ENCODE assay signal across 17 mouse cellular contexts in the genomic region with DNA sequence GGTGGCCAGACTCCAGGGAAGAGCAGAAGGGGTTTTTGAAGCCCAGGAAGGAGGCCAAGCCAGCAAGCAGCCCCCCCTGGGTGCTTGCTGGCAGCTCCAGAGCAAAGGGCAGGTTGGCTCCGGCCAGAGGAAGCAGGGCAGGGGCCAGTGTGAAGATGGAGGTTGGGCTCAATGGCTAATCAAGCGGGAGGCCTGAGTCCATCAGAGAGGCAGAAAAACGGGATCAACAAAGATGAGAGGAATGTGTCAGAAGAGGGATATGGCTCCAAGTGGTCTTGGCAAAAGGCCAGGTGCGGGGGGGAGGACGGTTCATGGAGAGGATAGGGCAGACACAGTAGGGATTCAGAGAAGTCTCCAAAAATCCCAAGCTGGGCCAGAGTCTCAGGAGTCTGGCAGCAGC. TPM values are rescaled to one million over a fixed set of nuclear protein-coding genes. Genes with fewer than 3 reads are reported as not detected.
DNase-seq lines count a peak whose midpoint lies in the region; ATAC-seq and TF ChIP-seq lines count a peak whose summit lies in the region.
"Had no signal": no experiment of that assay in that cellular context is flagged by ENCODE, and none has a peak within 500 bp of the region (broad histone marks: within the 10 kb centered on the region; RNA-seq: fewer than 3 reads in every experiment).

No protein-coding gene starts in this region.

- H3K27ac ChIP-seq in forebrain, embryonic 10.5 days: peak overlapping the region; percentile 30; the same call in 1 of the 2 replicates
- no peak overlapping the region for H3K27ac ChIP-seq in forebrain, embryonic 15.5 days (replicated peaks)
- no peak overlapping the region for H3K27ac ChIP-seq in liver, embryonic 13.5 days
- H3K27ac ChIP-seq in liver, postnatal 0 days (ENCODE audit: low read depth): no peak overlapping the region
- peak overlapping the region; percentile 35; the same call in 1 of the 2 replicates for H3K27ac ChIP-seq in embryonic facial prominence, embryonic 10.5 days (replicated peaks)
- peak overlapping the region; percentile 38; the same call in 1 of the 2 replicates for H3K27ac ChIP-seq in limb, embryonic 15.5 days
- H3K27ac ChIP-seq in hindbrain, embryonic 13.5 days: no peak overlapping the region
- H3K27ac ChIP-seq: embryonic facial prominence, embryonic 12.5 days; forebrain, embryonic 13.5 days; hindbrain, embryonic 15.5 days; midbrain, embryonic 15.5 days; neural tube, embryonic 13.5 days had no signal

- no peak overlapping the region for H3K9ac ChIP-seq in forebrain, embryonic 15.5 days (replicated peaks)
- peak overlapping the region; percentile 15; the same call in 1 of the 2 replicates for H3K9ac ChIP-seq in liver, embryonic 13.5 days
- no peak overlapping the region for H3K9ac ChIP-seq in liver, postnatal 0 days (replicated peaks)
- H3K9ac ChIP-seq in limb, embryonic 15.5 days: no peak overlapping the region
- H3K9ac ChIP-seq in hindbrain, embryonic 13.5 days: no peak overlapping the region
- H3K9ac ChIP-seq: embryonic facial prominence, embryonic 12.5 days; forebrain, embryonic 13.5 days; hindbrain, embryonic 15.5 days; midbrain, embryonic 15.5 days; neural tube, embryonic 13.5 days had no signal

- H3K36me3 ChIP-seq in forebrain, embryonic 10.5 days (replicated peaks): no peaks in the 10 kb centered on the region
- no peaks in the 10 kb centered on the region for H3K36me3 ChIP-seq in forebrain, embryonic 15.5 days
- H3K36me3 ChIP-seq in liver, embryonic 13.5 days: no peaks in the 10 kb centered on the region
- no peaks in the 10 kb centered on the region for H3K36me3 ChIP-seq in liver, postnatal 0 days (replicated peaks; ENCODE audit: insufficient read depth, low read length)
- H3K36me3 ChIP-seq in embryonic facial prominence, embryonic 10.5 days (replicated peaks): no peaks in the 10 kb centered on the region
- no peaks in the 10 kb centered on the region for H3K36me3 ChIP-seq in limb, embryonic 15.5 days
- no peaks in the 10 kb centered on the region for H3K36me3 ChIP-seq in hindbrain, embryonic 13.5 days
- H3K36me3 ChIP-seq: embryonic facial prominence, embryonic 12.5 days; hindbrain, embryonic 15.5 days; midbrain, embryonic 15.5 days; neural tube, embryonic 13.5 days had no signal

- peaks cover 9% of the 10 kb centered on the region; the same call in 1 of the 2 replicates for H3K4me1 ChIP-seq in forebrain, embryonic 10.5 days
- no peaks in the 10 kb centered on the region for H3K4me1 ChIP-seq in forebrain, embryonic 15.5 days
- peaks cover 39% of the 10 kb centered on the region for H3K4me1 ChIP-seq in liver, embryonic 13.5 days (replicated peaks)
- peaks cover 33% of the 10 kb centered on the region for H3K4me1 ChIP-seq in liver, postnatal 0 days (ENCODE audit: insufficient read depth)
- peaks cover 41% of the 10 kb centered on the region for H3K4me1 ChIP-seq in embryonic facial prominence, embryonic 10.5 days
- H3K4me1 ChIP-seq in limb, embryonic 15.5 days: peaks cover 28% of the 10 kb centered on the region
- peaks cover 11% of the 10 kb centered on the region for H3K4me1 ChIP-seq in hindbrain, embryonic 13.5 days (replicated peaks)
- H3K4me1 ChIP-seq: forebrain, embryonic 13.5 days; hindbrain, embryonic 15.5 days; midbrain, embryonic 15.5 days had no signal

- WGBS in forebrain, embryonic 10.5 days: 77% methylated on average over 5 of the region's 5 CpGs
- 52% methylated on average over 5 of the region's 5 CpGs for WGBS in forebrain, embryonic 15.5 days
- 51% methylated on average over 5 of the region's 5 CpGs for WGBS in liver, embryonic 13.5 days (ENCODE audit: insufficient replicate concordance)
- 57% methylated on average over 5 of the region's 5 CpGs for WGBS in liver, postnatal 0 days (ENCODE audit: insufficient replicate concordance)
- WGBS in embryonic facial prominence, embryonic 10.5 days: 80% methylated on average over 5 of the region's 5 CpGs
- WGBS in limb, embryonic 15.5 days: 34% methylated on average over 5 of the region's 5 CpGs
- 70% methylated on average over 5 of the region's 5 CpGs for WGBS in hindbrain, embryonic 13.5 days

- no peaks in the 10 kb centered on the region for H3K27me3 ChIP-seq in forebrain, embryonic 10.5 days (ENCODE audit: poor library complexity, severe bottlenecking)
- no peaks in the 10 kb centered on the region for H3K27me3 ChIP-seq in forebrain, embryonic 15.5 days
- H3K27me3 ChIP-seq in liver, embryonic 13.5 days: no peaks in the 10 kb centered on the region
- H3K27me3 ChIP-seq in liver, postnatal 0 days (ENCODE audit: insufficient read depth, low read length): no peaks in the 10 kb centered on the region
- H3K27me3 ChIP-seq in embryonic facial prominence, embryonic 10.5 days (replicated peaks; ENCODE audit: low read depth, poor library complexity, severe bottlenecking): peaks cover 5% of the 10 kb centered on the region
- no peaks in the 10 kb centered on the region for H3K27me3 ChIP-seq in limb, embryonic 15.5 days
- no peaks in the 10 kb centered on the region for H3K27me3 ChIP-seq in hindbrain, embryonic 13.5 days
- H3K27me3 ChIP-seq: embryonic facial prominence, embryonic 12.5 days; forebrain, embryonic 13.5 days; hindbrain, embryonic 15.5 days; midbrain, embryonic 15.5 days; neural tube, embryonic 13.5 days had no signal

- no peak for DNase-seq in forebrain, embryonic 10.5 days (ENCODE audit: extremely low spot score, low spot score)
- DNase-seq in liver, embryonic 13.5 days: no peak
- DNase-seq in liver, postnatal 0 days: no peak
- DNase-seq in embryonic facial prominence, embryonic 10.5 days (ENCODE audit: low spot score): no peak
- DNase-seq: right cerebral cortex, postnatal 14 days; thymus, postnatal 25 days had no signal

- TF ChIP-seq CTCF in liver, postnatal 0 days (IDR thresholded peaks at IDR 0.05; ENCODE audit: low read depth): no peak

- H3K4me3 ChIP-seq in forebrain, embryonic 10.5 days: no peak overlapping the region
- no peak overlapping the region for H3K4me3 ChIP-seq in forebrain, embryonic 15.5 days
- no peak overlapping the region for H3K4me3 ChIP-seq in liver, embryonic 13.5 days (replicated peaks)
- no peak overlapping the region for H3K4me3 ChIP-seq in liver, postnatal 0 days (ENCODE audit: low read depth, low read length)
- H3K4me3 ChIP-seq in embryonic facial prominence, embryonic 10.5 days: no peak overlapping the region
- H3K4me3 ChIP-seq in limb, embryonic 15.5 days: no peak overlapping the region
- no peak overlapping the region for H3K4me3 ChIP-seq in hindbrain, embryonic 13.5 days
- H3K4me3 ChIP-seq: embryonic facial prominence, embryonic 12.5 days; forebrain, embryonic 13.5 days; hindbrain, embryonic 15.5 days; midbrain, embryonic 15.5 days; neural tube, embryonic 13.5 days had no signal

- no peak for TF ChIP-seq EP300 in liver, postnatal 0 days (IDR thresholded peaks at IDR 0.05; ENCODE audit: low read depth)

- no peak overlapping the region for H3K4me2 ChIP-seq in forebrain, embryonic 15.5 days (replicated peaks)
- H3K4me2 ChIP-seq in liver, embryonic 13.5 days: no peak overlapping the region
- H3K4me2 ChIP-seq in liver, postnatal 0 days (ENCODE audit: low read depth, low read length): no peak overlapping the region
- no peak overlapping the region for H3K4me2 ChIP-seq in limb, embryonic 15.5 days
- H3K4me2 ChIP-seq in hindbrain, embryonic 13.5 days: no peak overlapping the region
- H3K4me2 ChIP-seq: embryonic facial prominence, embryonic 12.5 days; forebrain, embryonic 13.5 days; hindbrain, embryonic 15.5 days; midbrain, embryonic 15.5 days; neural tube, embryonic 13.5 days had no signal

- H3K9me3 ChIP-seq in forebrain, embryonic 10.5 days: no peaks in the 10 kb centered on the region
- no peaks in the 10 kb centered on the region for H3K9me3 ChIP-seq in forebrain, embryonic 15.5 days
- H3K9me3 ChIP-seq in liver, embryonic 13.5 days (replicated peaks): no peaks in the 10 kb centered on the region
- H3K9me3 ChIP-seq in liver, postnatal 0 days (ENCODE audit: low read length): no peaks in the 10 kb centered on the region
- no peaks in the 10 kb centered on the region for H3K9me3 ChIP-seq in embryonic facial prominence, embryonic 10.5 days
- H3K9me3 ChIP-seq in limb, embryonic 15.5 days: no peaks in the 10 kb centered on the region
- no peaks in the 10 kb centered on the region for H3K9me3 ChIP-seq in hindbrain, embryonic 13.5 days
- H3K9me3 ChIP-seq: embryonic facial prominence, embryonic 12.5 days; forebrain, embryonic 13.5 days; hindbrain, embryonic 15.5 days; midbrain, embryonic 15.5 days; neural tube, embryonic 13.5 days had no signal

- ATAC-seq in forebrain, embryonic 15.5 days (replicated peaks): no peak
- no peak for ATAC-seq in liver, embryonic 13.5 days (ENCODE audit: low read depth)
- no peak for ATAC-seq in liver, postnatal 0 days
- ATAC-seq in limb, embryonic 15.5 days (ENCODE audit: insufficient number of reproducible peaks, low FRiP score, low TSS enrichment, low read depth): no peak
- no peak for ATAC-seq in hindbrain, embryonic 13.5 days (ENCODE audit: low FRiP score)
- ATAC-seq in monocyte, adult 5-6 weeks (replicated peaks; ENCODE audit: insufficient number of reproducible peaks, low FRiP score, low TSS enrichment, poor library complexity, severe bottlenecking): no peak
- ATAC-seq: forebrain, embryonic 13.5 days; midbrain, embryonic 15.5 days had no signal

RNA-seq across cellular contexts. Expression of gene Cebpa, which starts 22.4 kb away (rescaled TPM):
- polyA plus RNA-seq in forebrain, embryonic 10.5 days (2016; fragmentation: Nextera tagmentation; extraction: Ambion mirVana): 0.23 and 0.40 TPM in 2 replicates
- 0.64 and 0.66 TPM in 2 replicates for polyA plus RNA-seq in forebrain, embryonic 15.5 days (2015; fragmentation: Nextera tagmentation; extraction: Ambion mirVana)
- 4.3 and 5.3 TPM in 2 replicates for polyA plus RNA-seq in liver, embryonic 13.5 days (2015; fragmentation: Nextera tagmentation; extraction: Ambion mirVana)
- 20.2 and 34.0 TPM in 2 replicates for polyA plus RNA-seq in liver, postnatal 0 days (2015; fragmentation: Nextera tagmentation; extraction: Ambion mirVana)
- polyA plus RNA-seq in embryonic facial prominence, embryonic 10.5 days (2016; fragmentation: Nextera tagmentation; extraction: Ambion mirVana): 0.39 and 0.45 TPM in 2 replicates
- 13.6 and 16.5 TPM in 2 replicates for polyA plus RNA-seq in limb, embryonic 15.5 days (2015; fragmentation: Nextera tagmentation; extraction: Ambion mirVana)
- polyA plus RNA-seq in hindbrain, embryonic 13.5 days (2015; fragmentation: Nextera tagmentation; extraction: Ambion mirVana): 0.47 and 0.60 TPM in 2 replicates
- total RNA-seq in monocyte, adult 5-6 weeks (2017): 9.3 to 16.4 TPM (median 10.3 TPM) in 3 replicates

RNA-seq across cellular contexts. Expression of gene Slc7a10, which starts 44.7 kb away (rescaled TPM):
- 0.64 and 0.79 TPM in 2 replicates for polyA plus RNA-seq in forebrain, embryonic 10.5 days (2016; fragmentation: Nextera tagmentation; extraction: Ambion mirVana)
- 5.3 and 6.2 TPM in 2 replicates for polyA plus RNA-seq in forebrain, embryonic 15.5 days (2015; fragmentation: Nextera tagmentation; extraction: Ambion mirVana)
- polyA plus RNA-seq in liver, embryonic 13.5 days (2015; fragmentation: Nextera tagmentation; extraction: Ambion mirVana): 0.41 and 0.54 TPM in 2 replicates
- 0.12 TPM in 2 replicates for polyA plus RNA-seq in liver, postnatal 0 days (2015; fragmentation: Nextera tagmentation; extraction: Ambion mirVana)
- 0.53 and 0.69 TPM in 2 replicates for polyA plus RNA-seq in embryonic facial prominence, embryonic 10.5 days (2016; fragmentation: Nextera tagmentation; extraction: Ambion mirVana)
- 6.7 and 8.6 TPM in 2 replicates for polyA plus RNA-seq in limb, embryonic 15.5 days (2015; fragmentation: Nextera tagmentation; extraction: Ambion mirVana)
- 8.5 and 9.2 TPM in 2 replicates for polyA plus RNA-seq in hindbrain, embryonic 13.5 days (2015; fragmentation: Nextera tagmentation; extraction: Ambion mirVana)
- not detected in 3 replicates for total RNA-seq in monocyte, adult 5-6 weeks (2017)
- total RNA-seq: MEL had no signal
- polyA plus RNA-seq: C2C12 had no signal

Comparison
In these comparisons a context has a peak if more than half of its experiments do, and no peak if none do; other contexts are left out.
1. H3K27ac ChIP-seq: peak in forebrain, embryonic 10.5 days (single experiment), embryonic facial prominence, embryonic 10.5 days (single experiment) and limb, embryonic 15.5 days (single experiment); none in forebrain, embryonic 15.5 days (single experiment), liver, embryonic 13.5 days (single experiment), liver, postnatal 0 days (single experiment) and hindbrain, embryonic 13.5 days (single experiment).